Mouse (Mus musculus) stomach, embryonic 15.5 days (tissue): Measurements from ENCODE around the gene Gm10181. TPM values are rescaled to one million over a fixed set of nuclear protein-coding genes. Genes with fewer than 3 reads are reported as not detected.
"Not testable (repeated sequence)": the region's sequence is repeated elsewhere in the genome, so short reads cannot be mapped to it uniquely, and the experiment has no call there.

ENCODE experiments used
- ATAC-seq: fragments of 200-750 bp; cut with Nextera tagmentation; 2 replicates; pipeline ENCODE4 v1.8.0; 2017; ENCODE audit warnings: low read depth, moderate number of reproducible peaks, moderate TSS enrichment; ENCODE audit not compliant: insufficient read depth, low FRiP score
- H3K27ac ChIP-seq: fragments of 300-500 bp; sonication (generic); 2 replicates; pipeline ENCODE4 v1.5.1; 2015; ENCODE audit warnings: mild to moderate bottlenecking, inconsistent platforms
- H3K27me3 ChIP-seq: fragments of 300-500 bp; sonication (generic); replicated peaks from 2 replicates; pipeline ENCODE4 v1.6.1; 2015; ENCODE audit warnings: inconsistent platforms
- H3K36me3 ChIP-seq: fragments of 300-500 bp; sonication (generic); 2 replicates; pipeline ENCODE4 v1.6.1; 2015; ENCODE audit warnings: inconsistent platforms
- H3K4me1 ChIP-seq: fragments of 300-500 bp; sonication (generic); 2 replicates; pipeline ENCODE4 v1.6.1; 2015; ENCODE audit warnings: inconsistent platforms
- H3K4me2 ChIP-seq: fragments of 300-500 bp; sonication (generic); 2 replicates; pipeline ENCODE4 v1.6.1; 2015; ENCODE audit warnings: mild to moderate bottlenecking, inconsistent platforms
- H3K4me3 ChIP-seq: fragments of 300-500 bp; sonication (generic); replicated peaks from 2 replicates; pipeline ENCODE4 v1.5.1; 2015; ENCODE audit warnings: inconsistent platforms
- H3K9ac ChIP-seq: fragments of 300-500 bp; sonication (generic); 2 replicates; pipeline ENCODE4 v1.6.1; 2015; ENCODE audit warnings: inconsistent platforms
- H3K9me3 ChIP-seq: fragments of 300-500 bp; sonication (generic); 2 replicates; pipeline ENCODE4 v1.6.1; 2016; ENCODE audit warnings: inconsistent platforms
- WGBS: fragments of 180-500 bp; shearing (Covaris S2); methylation state at CpG from one replicate; pipeline ENCODE4 v1.1.7; 2015; 5-methylcytosine and 5-hydroxymethylcytosine counted together
- polyA plus RNA-seq: library from polyadenylated mRNA; unstranded; fragments of >200 nt; fragmentation: Nextera tagmentation; extraction: Ambion mirVana; gene quantifications from 2 replicates; pipeline ENCODE4 v1.2.1, GENCODE M21; 2015

Gm10181 gene
- polyA plus RNA-seq, 1 experiment from 2014 or later = not detected

- WGBS = 32% methylated on average over 1 of the region's 1 CpGs
- ATAC-seq = no peak
- no peaks in the 10 kb centered on the region for H3K9me3 ChIP-seq
- H3K4me3 ChIP-seq = no peak overlapping the region
- H3K36me3 ChIP-seq = no peaks in the 10 kb centered on the region
- no peak overlapping the region for H3K4me2 ChIP-seq
- no peaks in the 10 kb centered on the region for H3K4me1 ChIP-seq
- no peak overlapping the region for H3K9ac ChIP-seq
- no peaks in the 10 kb centered on the region for H3K27me3 ChIP-seq
- no peak overlapping the region for H3K27ac ChIP-seq
Measured at GRCm38 (mm10) chr9:25090853-25091252, 1.6 kb downstream of the Gm10181 start.

DNA sequence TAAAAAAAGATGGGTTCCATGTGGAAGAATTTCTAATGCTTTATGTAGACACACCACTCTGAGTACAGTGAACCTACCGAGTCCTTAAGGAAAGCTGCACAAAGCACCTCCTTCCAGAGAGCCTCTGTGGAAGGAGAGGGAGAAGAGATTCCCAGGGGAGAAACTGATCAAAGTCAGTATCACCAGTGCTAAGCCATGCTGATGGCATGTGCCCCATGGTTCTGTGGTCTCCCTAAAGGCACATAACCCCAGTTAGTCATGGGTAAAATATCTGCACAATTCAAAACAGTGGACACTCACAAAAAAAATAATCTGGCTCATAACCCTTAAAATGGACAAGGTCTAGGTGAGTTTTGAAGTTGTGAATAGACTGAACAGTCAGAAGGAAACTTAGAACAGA lies 13.7 kb downstream of the Gm10181 start:
- ATAC-seq = no peak
- Histone ChIP-seq H3K4me1 (no peaks in the 10 kb centered on the region), H3K27me3 (no peaks in the 10 kb centered on the region), H3K9ac (no peak overlapping the region), H3K4me2 (no peak overlapping the region), H3K27ac (no peak overlapping the region), H3K4me3 (no peak overlapping the region), H3K9me3 (no peaks in the 10 kb centered on the region), H3K36me3 (peaks cover 13% of the 10 kb centered on the region; the same call in 1 of the 2 replicates)
- 91% methylated on average over 1 of the region's 1 CpGs for WGBS

GRCm38 (mm10) chr9:25104638-25105037 lies 15.4 kb downstream of the Gm10181 start:
- no peak overlapping the region for H3K27ac ChIP-seq
- ATAC-seq = no peak
- H3K4me2 ChIP-seq = no peak overlapping the region
- no peaks in the 10 kb centered on the region for H3K27me3 ChIP-seq
- no peaks in the 10 kb centered on the region for H3K4me1 ChIP-seq
- peaks cover 16% of the 10 kb centered on the region; the same call in 1 of the 2 replicates for H3K36me3 ChIP-seq
- H3K9me3 ChIP-seq = no peaks in the 10 kb centered on the region
- no peak overlapping the region for H3K9ac ChIP-seq
- H3K4me3 ChIP-seq = no peak overlapping the region

- 94% methylated on average over 1 of the region's 1 CpGs for WGBS
- not testable (repeated sequence) for H3K36me3 ChIP-seq, ATAC-seq
Measured at GRCm38 (mm10) chr9:25123590-25123989, 34.4 kb downstream of the Gm10181 start.

DNA sequence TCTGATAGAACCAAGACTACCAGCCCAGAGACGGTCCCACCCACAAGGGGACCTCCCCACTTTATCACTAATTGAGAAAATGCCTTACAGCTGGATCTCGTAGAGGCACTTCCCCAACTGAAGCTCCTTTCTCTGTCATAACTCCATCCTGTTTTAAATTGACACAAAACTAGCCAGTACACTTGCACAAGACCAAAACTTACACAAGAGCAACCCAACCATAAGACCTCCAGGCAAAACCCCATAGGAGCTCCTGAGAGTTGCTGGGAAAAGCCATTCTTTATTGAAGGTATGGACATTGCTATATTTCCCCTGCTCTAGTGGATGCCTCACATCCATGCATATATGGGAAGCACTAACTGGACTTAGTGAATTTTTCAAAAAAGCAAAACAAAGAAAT lies 34.8 kb downstream of the Gm10181 start:
- no peak for ATAC-seq
- Histone ChIP-seq H3K36me3 (peaks cover 4% of the 10 kb centered on the region), H3K27me3 (no peaks in the 10 kb centered on the region), H3K9ac (no peak overlapping the region), H3K27ac (no peak overlapping the region), H3K4me3 (no peak overlapping the region), H3K9me3 (no peaks in the 10 kb centered on the region), H3K4me1 (no peaks in the 10 kb centered on the region), H3K4me2 (no peak overlapping the region)
- WGBS = 82% methylated on average over 2 of the region's 2 CpGs

More at GRCm38 (mm10) chr9:25123590-25123989, 34.4 kb downstream of the Gm10181 start:
- H3K4me3 ChIP-seq, H3K9ac ChIP-seq, H3K4me2 ChIP-seq, H3K9me3 ChIP-seq, H3K4me1 ChIP-seq, H3K27me3 ChIP-seq, H3K27ac ChIP-seq: not testable (repeated sequence)

- no peak; the same call in 1 of the 2 replicates for ATAC-seq
- no peaks in the 10 kb centered on the region for H3K36me3 ChIP-seq
- H3K27ac ChIP-seq = no peak overlapping the region
- no peak overlapping the region for H3K4me3 ChIP-seq
- H3K27me3 ChIP-seq = no peaks in the 10 kb centered on the region
- no peaks in the 10 kb centered on the region for H3K9me3 ChIP-seq
- H3K4me2 ChIP-seq = no peak overlapping the region
- no peaks in the 10 kb centered on the region for H3K4me1 ChIP-seq
- H3K9ac ChIP-seq = no peak overlapping the region
Measured at GRCm38 (mm10) chr9:25132253-25132652, 43.0 kb downstream of the Gm10181 start.

GRCm38 (mm10) chr9:25132920-25133319 lies 43.7 kb downstream of the Gm10181 start:
- WGBS = 56% methylated on average over 4 of the region's 4 CpGs

GRCm38 (mm10) chr9:25138900-25139299 lies 49.7 kb downstream of the Gm10181 start:
- no peak for ATAC-seq
- H3K36me3 ChIP-seq = no peaks in the 10 kb centered on the region
- H3K4me1 ChIP-seq = no peaks in the 10 kb centered on the region
- H3K27ac ChIP-seq = no peak overlapping the region
- no peak overlapping the region for H3K4me2 ChIP-seq
- H3K9me3 ChIP-seq = no peaks in the 10 kb centered on the region
- H3K9ac ChIP-seq = no peak overlapping the region
- no peak overlapping the region for H3K4me3 ChIP-seq
- 85% methylated on average over 1 of the region's 1 CpGs for WGBS
- no peaks in the 10 kb centered on the region for H3K27me3 ChIP-seq

More at GRCm38 (mm10) chr9:25132920-25133319, 43.7 kb downstream of the Gm10181 start:
- no peaks in the 10 kb centered on the region for H3K27me3 ChIP-seq
- no peaks in the 10 kb centered on the region for H3K4me1 ChIP-seq
- no peak overlapping the region for H3K27ac ChIP-seq
- ATAC-seq = no peak
- no peaks in the 10 kb centered on the region for H3K9me3 ChIP-seq
- H3K9ac ChIP-seq = no peak overlapping the region
- H3K4me3 ChIP-seq = no peak overlapping the region
- no peak overlapping the region for H3K4me2 ChIP-seq
- H3K36me3 ChIP-seq = no peaks in the 10 kb centered on the region

Other genes starting within 250 kb of the Gm10181 start
- gene Herpud2, start 62.4 kb downstream of the Gm10181 start, polyA plus RNA-seq = 31.0 and 33.3 TPM in 2 replicates
- 259 and 263 TPM in 2 replicates for gene Sept7, start 163.0 kb downstream of the Gm10181 start, polyA plus RNA-seq